Mouse (Mus musculus) B cell, adult 2 months (primary cell): Measurements from ENCODE around the gene Tmem191c.

ENCODE experiments used
- DNase-seq, 2 experiments: peaks; one replicate each; pipeline ENCODE4 v3.0.0; 2022

Tmem191c gene

GRCm38 (mm10) chr16:17331855-17332254 is 56.0 kb downstream of the Tmem191c start:
- no peak for DNase-seq
